Mouse (Mus musculus) myocyte (in vitro differentiated cells): ENCODE results near the gene Psmb3. TPM values are rescaled to one million over a fixed set of nuclear protein-coding genes. Genes with fewer than 3 reads are reported as not detected.
"Not testable (repeated sequence)": the region's sequence is repeated elsewhere in the genome, so short reads cannot be mapped to it uniquely, and the experiment has no call there.

Experiments
- H3K27me3 ChIP-seq: one replicate; pipeline ENCODE4 v1.6.1; 2011; ENCODE audit not compliant: control insufficient read depth, insufficient read depth, insufficient read length
- H3K36me3 ChIP-seq: one replicate; pipeline ENCODE4 v1.6.1; 2011; ENCODE audit not compliant: control insufficient read depth, insufficient read depth
- H3K4me2 ChIP-seq: one replicate; pipeline ENCODE4 v1.6.1; 2011; ENCODE audit warnings: low read depth, control low read depth
- H3K4me3 ChIP-seq: one replicate; pipeline ENCODE4 v1.5.1; 2011; ENCODE audit warnings: mild to moderate bottlenecking, control low read depth, moderate library complexity
- H3K79me2 ChIP-seq: one replicate; pipeline ENCODE4 v1.6.1; 2011; ENCODE audit not compliant: control insufficient read depth, insufficient read depth
- H3ac ChIP-seq: one replicate; pipeline ENCODE4 v1.6.1; 2011; ENCODE audit not compliant: control insufficient read depth, insufficient read length
- CEBPB ChIP-seq: IDR thresholded peaks from 2 replicates; pipeline ENCODE4 v1.6.1; 2011; ENCODE audit warnings: mild to moderate bottlenecking, moderate library complexity; ENCODE audit not compliant: poor library complexity, insufficient read depth, severe bottlenecking
- E2F4 ChIP-seq: IDR thresholded peaks from one replicate; pipeline ENCODE4 v1.6.1; 2011; ENCODE audit warnings: mild to moderate bottlenecking, control low read depth, moderate library complexity; ENCODE audit not compliant: insufficient read depth
- MAX ChIP-seq: IDR thresholded peaks from one replicate; pipeline ENCODE4 v1.6.1; 2011; ENCODE audit warnings: low read depth, mild to moderate bottlenecking, control low read depth
- MYOD1 ChIP-seq, 3 experiments: IDR thresholded peaks; one replicate each; pipeline ENCODE4 v1.6.1; 2011; ENCODE audit warnings: control low read depth in 2 of 3, low read depth in 2 of 3, mild to moderate bottlenecking in 2 of 3, moderate library complexity in 1 of 3; ENCODE audit not compliant: insufficient read length in 2 of 3, control insufficient read depth in 1 of 3
- MYOG ChIP-seq, 3 experiments: IDR thresholded peaks; one replicate each; pipeline ENCODE4 v1.6.1; 2011; ENCODE audit warnings: control low read depth in 2 of 3, low read depth in 2 of 3, mild to moderate bottlenecking in 2 of 3; ENCODE audit not compliant: insufficient read length in 2 of 3, control insufficient read depth in 1 of 3, insufficient read depth in 1 of 3
- POLR2A ChIP-seq: IDR thresholded peaks from one replicate; pipeline ENCODE4 v1.6.1; 2011; ENCODE audit warnings: low read depth, mild to moderate bottlenecking, control low read depth, moderate library complexity; ENCODE audit not compliant: insufficient read length
- POLR2AphosphoS2 ChIP-seq: IDR thresholded peaks from one replicate; pipeline ENCODE4 v1.6.1; 2011; ENCODE audit warnings: low read depth, control low read depth; ENCODE audit not compliant: insufficient read length
- REST ChIP-seq: IDR thresholded peaks from one replicate; pipeline ENCODE4 v1.6.1; 2011; ENCODE audit warnings: mild to moderate bottlenecking, control low read depth, moderate library complexity; ENCODE audit not compliant: insufficient read depth, insufficient read length
- SRF ChIP-seq: IDR thresholded peaks from one replicate; pipeline ENCODE4 v1.6.1; 2011; ENCODE audit warnings: low read depth; ENCODE audit not compliant: control insufficient read depth, insufficient read length
- TCF12 ChIP-seq: IDR thresholded peaks from one replicate; pipeline ENCODE4 v1.6.1; 2011; ENCODE audit warnings: mild to moderate bottlenecking, control low read depth; ENCODE audit not compliant: poor library complexity, insufficient read depth, severe bottlenecking
- TCF3 ChIP-seq: IDR thresholded peaks from one replicate; pipeline ENCODE4 v1.6.1; 2011; ENCODE audit warnings: low read depth, control low read depth; ENCODE audit not compliant: insufficient read length
- USF1 ChIP-seq: IDR thresholded peaks from one replicate; pipeline ENCODE4 v1.6.1; 2011; ENCODE audit warnings: low read depth, mild to moderate bottlenecking, control low read depth, moderate library complexity
- polyA plus RNA-seq: library from polyadenylated mRNA; unstranded; fragments of >200 nt; fragmentation: generic; extraction: Trizol; gene quantifications from one replicate; pipeline ENCODE4 v1.2.1, GENCODE M21; 2012; ENCODE audit warnings: missing spikeins

The Psmb3 gene
- polyA plus RNA-seq, 1 experiment, result 694 TPM

- H3K36me3 ChIP-seq, result peaks cover 36% of the 10 kb centered on the region
- H3ac ChIP-seq, result no peak overlapping the region
- no peaks in the 10 kb centered on the region for H3K27me3 ChIP-seq
- H3K4me2 ChIP-seq, result no peak overlapping the region
- H3K4me3 ChIP-seq, result no peak overlapping the region
- TF ChIP-seq POLR2A (no peak), REST (no peak), SRF (no peak), MAX (no peak), USF1 (no peak)
- H3K79me2 ChIP-seq, result no peaks in the 10 kb centered on the region
Observed at GRCm38 (mm10) chr11:97723709-97724108, 20.5 kb downstream of the Psmb3 start.

- H3ac ChIP-seq, result no peak overlapping the region
- H3K4me2 ChIP-seq, result peak overlapping the region; percentile 53
- TF ChIP-seq MAX, result no peak
- peak in 1 of 3 experiments; percentile 37 for TF ChIP-seq MYOD1 (IDR thresholded peaks at IDR 0.05; ENCODE audit: control insufficient read depth in 1 of 3, insufficient read length in 2 of 3, low read depth in 2 of 3)
- TF ChIP-seq E2F4, result no peak
- TF ChIP-seq MYOG (IDR thresholded peaks at IDR 0.05; ENCODE audit: control insufficient read depth in 1 of 3, insufficient read depth in 1 of 3, insufficient read length in 2 of 3, low read depth in 2 of 3), result peak in 1 of 3 experiments; percentile 56
- no peak for TF ChIP-seq POLR2AphosphoS2
- TF ChIP-seq USF1, result peak; percentile 23
- TF ChIP-seq TCF3, result no peak
- no peak for TF ChIP-seq TCF12
- TF ChIP-seq POLR2A, result no peak
- TF ChIP-seq REST, result no peak
- TF ChIP-seq CEBPB, result no peak
- no peak for TF ChIP-seq SRF
- H3K27me3 ChIP-seq, result no peaks in the 10 kb centered on the region
- no peak overlapping the region for H3K4me3 ChIP-seq
- peaks cover 34% of the 10 kb centered on the region for H3K36me3 ChIP-seq
- H3K79me2 ChIP-seq, result peaks cover 2% of the 10 kb centered on the region
Observed at GRCm38 (mm10) chr11:97728311-97728710, 25.1 kb downstream of the Psmb3 start.

- no peak overlapping the region for H3K4me3 ChIP-seq
- no peak overlapping the region for H3ac ChIP-seq
- peak overlapping the region; percentile 53 for H3K4me2 ChIP-seq
- H3K79me2 ChIP-seq, result peaks cover 7% of the 10 kb centered on the region
- H3K36me3 ChIP-seq, result peaks cover 34% of the 10 kb centered on the region
- TF ChIP-seq E2F4 (no peak), TCF3 (no peak), TCF12 (no peak), SRF (no peak), USF1 (no peak), REST (no peak), MYOG (IDR thresholded peaks at IDR 0.05; ENCODE audit: control insufficient read depth in 1 of 3, insufficient read depth in 1 of 3, insufficient read length in 2 of 3, low read depth in 2 of 3) (no peak), MAX (no peak)
- H3K27me3 ChIP-seq, result no peaks in the 10 kb centered on the region
Observed at GRCm38 (mm10) chr11:97728730-97729129, 25.5 kb downstream of the Psmb3 start.

- Histone ChIP-seq H3K36me3 (peaks cover 15% of the 10 kb centered on the region), H3K4me3 (no peak overlapping the region), H3K79me2 (peaks cover 40% of the 10 kb centered on the region), H3K27me3 (no peaks in the 10 kb centered on the region), H3ac (no peak overlapping the region), H3K4me2 (no peak overlapping the region)
- TF ChIP-seq USF1, result no peak
- no peak for TF ChIP-seq TCF12
Observed at GRCm38 (mm10) chr11:97733689-97734088, 30.5 kb downstream of the Psmb3 start.

- H3K4me2 ChIP-seq, H3ac ChIP-seq, H3K4me3 ChIP-seq, H3K27me3 ChIP-seq: not testable (repeated sequence)
- peaks cover 52% of the 10 kb centered on the region for H3K79me2 ChIP-seq
- peaks cover 15% of the 10 kb centered on the region for H3K36me3 ChIP-seq
Observed at GRCm38 (mm10) chr11:97734810-97735209, 31.6 kb downstream of the Psmb3 start.

- H3K79me2 ChIP-seq, result peaks cover 70% of the 10 kb centered on the region
- no peaks in the 10 kb centered on the region for H3K27me3 ChIP-seq
- no peak for TF ChIP-seq TCF3
- no peak for TF ChIP-seq TCF12
- TF ChIP-seq CEBPB, result no peak
- no peak for TF ChIP-seq POLR2A
- peak in 1 of 3 experiments; percentile 64 for TF ChIP-seq MYOD1 (IDR thresholded peaks at IDR 0.05; ENCODE audit: control insufficient read depth in 1 of 3, insufficient read length in 2 of 3, low read depth in 2 of 3)
- H3K4me3 ChIP-seq, result no peak overlapping the region
- H3K4me2 ChIP-seq, result peak overlapping the region; percentile 50
- H3K36me3 ChIP-seq, result no peaks in the 10 kb centered on the region
- no peak overlapping the region for H3ac ChIP-seq
Observed at GRCm38 (mm10) chr11:97736645-97737044, 33.4 kb downstream of the Psmb3 start.
